Mouse (Mus musculus) gastrocnemius, postnatal 14 days (tissue): ENCODE results near the gene Pprc1. TPM values are rescaled to one million over a fixed set of nuclear protein-coding genes. Genes with fewer than 3 reads are reported as not detected.

ENCODE experiments used
- DNase-seq: peaks from one replicate; pipeline ENCODE4 v3.0.0; 2021; ENCODE audit warnings: mixed read lengths
- intact Hi-C: fragments of 180-260 bp; cut with DNase I; formaldehyde crosslinking; loops from one replicate; pipeline ENCODE4 v1.15.1; 2025; ENCODE audit warnings: low total_unique reads
- total RNA-seq, 2 experiments: library from RNA; stranded (reverse); gene quantifications; 2 replicates each; pipeline ENCODE4 v1.2.3; 2021

The Pprc1 gene
- total RNA-seq, 2 experiments from 2014 or later, result 11.2 to 11.5 TPM

DNA sequence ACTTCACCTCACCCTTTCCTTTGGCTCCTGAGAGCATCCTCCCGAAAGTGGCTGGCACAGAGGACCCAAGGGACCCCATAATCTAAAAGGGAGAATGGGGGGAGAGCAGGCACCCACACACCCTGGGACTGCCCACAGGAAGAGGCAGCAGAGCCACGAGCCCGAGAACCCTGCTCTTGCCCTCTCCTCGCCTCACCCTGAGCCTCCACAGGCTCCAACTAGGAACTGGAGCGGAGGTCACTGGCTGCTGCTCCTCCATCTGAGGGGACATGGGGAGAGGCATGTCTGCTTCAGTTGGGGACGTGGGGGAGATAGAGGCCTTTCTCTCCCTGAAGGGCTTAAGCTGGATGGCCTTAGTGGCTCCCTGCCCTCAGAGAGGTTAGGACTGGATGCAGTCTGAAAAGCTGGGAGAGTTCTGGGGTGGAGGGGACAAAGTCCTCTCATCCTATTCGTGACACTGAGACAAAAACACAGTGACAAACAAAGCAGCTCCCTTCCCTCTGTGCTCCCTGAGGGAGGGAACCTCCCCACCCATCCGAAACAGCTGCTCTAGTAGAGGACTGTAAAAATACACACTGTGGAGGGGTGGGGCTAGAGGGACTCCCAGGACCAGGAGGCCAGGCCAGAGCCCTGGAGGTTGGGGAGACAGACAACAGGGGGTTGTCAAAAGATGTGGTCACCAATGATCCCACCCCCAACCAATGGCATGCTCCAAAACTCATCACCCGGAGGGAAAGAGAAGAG is 12.8 kb upstream of the Pprc1 start:
- DNase-seq, result no peak
- intact Hi-C loops, result no loop called here

DNA sequence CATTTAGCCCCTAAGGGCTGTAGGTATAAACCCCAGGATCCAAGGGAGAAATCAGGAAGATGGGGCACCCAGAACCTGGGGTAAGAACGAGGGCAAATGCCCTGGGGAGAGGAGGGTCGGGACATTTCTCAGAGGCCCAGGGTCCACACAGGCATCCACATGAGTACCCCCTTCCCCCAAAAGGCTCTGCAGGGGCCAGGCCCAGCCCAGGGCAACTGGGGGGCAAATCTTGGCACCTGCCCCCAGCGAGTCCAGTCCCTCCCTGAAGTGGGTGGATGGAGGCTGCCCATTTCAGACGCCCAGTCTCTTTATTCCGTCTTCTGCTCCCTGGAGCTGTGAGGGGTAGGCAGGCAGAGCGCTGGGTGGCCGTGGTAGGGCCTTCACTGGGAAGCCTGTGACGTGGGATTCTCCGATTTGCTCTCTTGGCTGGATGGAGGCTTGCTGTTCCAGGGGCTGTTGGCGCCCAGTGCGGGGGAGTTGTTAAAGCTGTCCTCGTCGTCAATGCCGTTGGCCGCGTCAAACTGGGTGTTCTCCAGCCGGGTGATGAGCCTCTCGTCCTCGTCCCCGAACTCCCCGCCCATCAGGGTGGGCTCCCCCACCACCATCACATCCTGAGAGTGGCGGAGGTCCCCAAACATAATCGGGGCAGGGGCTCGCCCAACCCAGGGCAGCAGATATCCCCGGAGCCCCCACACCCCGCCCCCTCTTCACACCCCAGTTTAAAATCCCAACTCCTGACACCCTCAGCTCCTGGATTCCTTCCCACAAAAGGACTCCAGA is 11.8 kb upstream of the Pprc1 start:
- no peak for DNase-seq
- intact Hi-C loops, result no loop called here

DNA sequence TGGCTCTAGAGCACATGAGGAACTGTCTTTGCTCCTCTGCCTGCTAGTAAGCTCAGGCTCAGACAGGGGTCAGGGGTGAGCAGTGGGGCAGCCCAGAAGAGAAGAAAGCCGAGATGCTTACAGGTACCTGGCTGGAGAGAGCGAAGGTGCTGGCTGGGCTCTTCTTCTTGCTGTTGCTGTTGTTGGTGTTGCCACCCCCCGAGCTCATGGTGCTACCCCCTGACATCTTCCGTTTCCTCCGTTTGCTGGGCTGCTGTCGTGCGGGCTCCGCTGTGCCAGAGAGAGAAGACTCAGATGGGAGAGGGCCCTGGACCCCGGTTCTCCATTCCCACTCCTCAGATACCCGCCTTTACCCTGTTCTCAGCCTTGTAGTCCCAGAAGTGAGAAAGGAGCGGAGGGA is 10.8 kb upstream of the Pprc1 start:
- intact Hi-C loops, result no loop called here
- DNase-seq, result no peak

DNA sequence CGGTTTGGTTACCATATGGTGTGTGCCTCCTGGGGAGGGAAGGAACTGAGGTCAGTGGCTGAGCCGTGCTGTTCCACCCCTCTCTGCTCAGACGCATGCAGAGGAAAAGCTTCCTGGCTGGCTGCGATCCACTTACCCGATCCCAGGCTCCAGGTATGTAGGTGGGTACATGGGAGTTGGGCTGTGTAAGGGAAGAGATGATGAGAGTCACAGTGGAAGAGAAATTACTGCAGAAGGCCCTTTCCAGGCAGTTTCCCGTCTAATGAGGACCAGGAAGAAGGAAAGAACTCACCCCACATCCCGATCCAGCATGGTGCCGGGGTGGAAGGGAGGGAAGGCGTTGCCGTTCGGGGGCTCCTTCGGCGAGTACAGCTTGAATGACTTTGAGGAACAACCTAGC is 8.7 kb upstream of the Pprc1 start:
- intact Hi-C loops, result no loop called here
- DNase-seq, result no peak

DNA sequence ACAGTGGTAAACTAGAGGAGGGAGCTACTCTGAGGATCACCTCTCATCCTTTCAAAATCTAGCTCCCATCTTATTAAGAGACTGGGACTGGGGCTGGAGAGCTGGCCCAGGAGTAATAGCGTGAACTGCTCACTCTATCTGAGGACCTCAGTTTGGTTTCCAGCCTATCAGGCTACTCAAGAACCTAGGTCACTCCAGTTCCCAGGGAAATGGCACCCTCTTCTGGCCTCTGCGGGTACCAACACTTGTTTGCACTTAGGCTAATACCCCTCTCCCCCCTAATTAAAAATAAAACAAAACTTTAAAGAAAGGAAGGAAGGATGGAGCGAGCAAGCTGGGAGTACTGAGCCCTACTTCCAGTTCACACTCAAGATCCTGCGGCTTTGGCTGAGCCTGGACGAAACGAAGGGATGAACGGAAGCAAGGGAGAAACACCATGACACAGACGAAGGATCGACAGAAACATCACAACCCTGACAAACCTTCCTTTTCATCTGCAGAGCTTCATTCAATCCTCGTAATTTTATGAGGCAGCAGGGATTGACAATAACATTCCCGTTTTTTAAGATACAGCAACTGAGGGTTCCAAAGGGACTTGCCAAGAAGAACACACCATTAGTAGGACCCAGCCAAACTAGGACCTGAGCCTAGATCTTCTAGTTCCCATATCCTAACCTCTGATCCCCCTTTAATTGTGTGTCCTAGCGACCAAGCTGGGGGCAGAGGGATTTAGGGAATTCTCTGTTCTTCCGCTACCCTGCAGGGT is 8.0 kb upstream of the Pprc1 start:
- intact Hi-C loops, result no loop called here
- DNase-seq, result no peak

DNA sequence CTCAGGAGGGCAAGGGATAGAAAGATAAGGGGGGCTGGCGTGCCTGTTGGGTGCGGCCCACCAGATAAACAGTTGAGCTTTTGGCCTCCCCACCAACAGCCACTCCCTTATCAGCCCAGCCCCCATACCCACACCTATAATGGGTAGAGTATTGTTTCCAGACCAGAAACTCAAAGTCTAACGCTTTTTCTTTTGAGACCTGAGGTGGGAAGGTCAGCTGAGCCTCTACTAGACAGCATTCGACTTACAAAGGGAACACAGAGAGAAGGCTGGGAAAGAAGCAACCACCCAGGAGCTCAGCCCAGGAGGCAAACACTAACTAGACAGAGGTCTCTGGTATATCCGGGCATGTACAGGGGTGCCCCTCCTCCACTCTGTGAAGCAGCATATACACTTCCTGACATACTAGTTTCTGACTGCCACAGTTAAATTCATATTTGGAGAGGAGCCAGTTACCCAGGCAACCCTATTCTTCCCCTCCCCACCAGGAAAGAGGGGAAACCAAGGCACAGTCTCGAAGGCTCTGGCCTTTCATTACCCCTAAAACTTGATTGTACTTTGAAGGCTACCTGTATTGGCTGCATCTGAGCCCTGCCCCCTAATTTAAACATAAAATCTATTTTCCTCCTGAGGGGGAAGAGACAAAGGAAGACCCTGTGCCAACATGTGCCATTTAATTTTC is 7.3 kb upstream of the Pprc1 start:
- intact Hi-C loops, result no loop called here
- DNase-seq, result no peak

DNA sequence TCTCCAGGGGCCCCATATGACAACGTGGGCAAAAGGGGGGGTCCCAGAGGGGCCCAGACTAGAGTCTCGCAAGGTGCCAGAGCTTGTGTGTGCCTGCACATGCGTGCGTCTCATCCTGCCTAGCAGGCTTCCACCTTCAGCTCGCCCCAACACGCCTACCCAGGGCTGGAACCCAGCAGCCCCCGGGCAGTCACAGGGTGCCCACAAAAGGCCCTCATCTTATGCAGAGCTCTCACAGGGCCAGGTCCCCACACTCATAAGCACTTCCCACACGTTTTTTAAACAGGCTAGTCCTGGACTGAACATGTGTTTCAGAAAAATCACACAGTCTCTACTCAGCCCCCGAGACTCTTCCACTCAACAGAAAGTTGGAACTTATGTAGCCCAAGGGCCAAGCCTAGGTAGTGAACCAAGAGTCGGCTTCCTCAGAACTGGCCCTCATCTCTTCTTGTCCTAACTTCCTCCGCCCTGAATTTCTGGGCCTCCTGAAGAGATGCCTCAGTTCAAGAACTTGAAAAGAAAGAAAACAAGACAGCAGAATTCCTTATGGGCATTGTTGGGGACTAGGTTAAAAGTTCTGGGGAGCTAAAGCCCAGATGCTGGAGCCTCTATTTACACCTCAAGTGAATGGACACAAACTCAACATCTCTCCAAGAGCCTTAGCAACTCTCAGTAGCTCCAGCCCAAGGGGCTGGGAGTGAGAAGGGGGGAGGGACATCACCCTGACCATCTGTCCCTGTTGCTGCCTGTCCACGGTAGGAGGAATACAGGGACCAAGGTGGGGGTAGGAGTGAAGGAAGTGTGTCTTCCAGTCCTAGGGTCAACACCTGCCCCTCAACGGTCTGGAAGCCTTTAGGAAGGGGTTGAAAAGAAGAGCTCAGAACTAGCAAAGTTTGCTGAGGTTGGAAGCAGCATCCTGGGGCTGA is 6.5 kb upstream of the Pprc1 start:
- intact Hi-C loops, result no loop called here
- no peak for DNase-seq

DNA sequence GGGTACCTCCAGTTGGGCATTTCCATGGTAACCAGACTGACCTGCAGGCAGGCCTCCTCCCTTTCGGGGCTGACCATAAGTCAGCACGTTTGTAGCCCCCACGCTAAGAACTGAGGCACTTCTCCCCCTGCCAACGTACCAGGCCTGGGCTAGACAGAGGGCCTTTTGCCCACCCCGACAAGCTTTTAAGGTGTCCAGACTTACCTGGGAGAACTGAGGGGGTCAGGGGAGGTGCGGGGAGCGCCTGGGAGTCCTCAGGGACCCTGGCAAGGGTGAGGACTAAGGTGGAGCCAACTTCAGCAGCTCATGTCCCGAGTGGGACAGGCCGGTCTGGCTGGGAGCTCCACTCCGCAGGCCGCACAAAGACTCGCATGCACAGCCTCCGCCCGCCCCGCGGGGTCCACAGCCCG is 5.8 kb upstream of the Pprc1 start:
- DNase-seq, result no peak
- intact Hi-C loops, result no loop called here

DNA sequence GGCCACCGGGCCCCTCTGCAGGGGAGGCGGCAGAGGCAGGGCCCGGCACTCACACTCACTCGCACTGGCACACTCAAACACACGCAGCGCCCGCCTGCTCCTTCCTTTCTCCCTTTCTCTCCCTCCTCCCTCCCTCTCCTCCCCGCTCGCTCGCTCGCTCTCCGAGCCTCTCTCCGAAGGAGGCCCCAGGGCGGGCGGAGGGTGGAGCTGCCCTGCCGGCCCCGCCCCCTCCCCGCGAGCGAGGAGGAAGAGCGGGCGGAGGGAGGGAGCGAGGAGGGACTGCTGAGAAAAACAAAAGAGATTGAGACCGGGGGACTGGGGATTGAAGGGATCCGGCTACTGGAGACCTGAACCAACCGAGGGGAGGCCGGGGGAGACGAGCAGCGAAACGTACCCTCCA is 5.2 kb upstream of the Pprc1 start:
- intact Hi-C loops, result no loop called here

DNA sequence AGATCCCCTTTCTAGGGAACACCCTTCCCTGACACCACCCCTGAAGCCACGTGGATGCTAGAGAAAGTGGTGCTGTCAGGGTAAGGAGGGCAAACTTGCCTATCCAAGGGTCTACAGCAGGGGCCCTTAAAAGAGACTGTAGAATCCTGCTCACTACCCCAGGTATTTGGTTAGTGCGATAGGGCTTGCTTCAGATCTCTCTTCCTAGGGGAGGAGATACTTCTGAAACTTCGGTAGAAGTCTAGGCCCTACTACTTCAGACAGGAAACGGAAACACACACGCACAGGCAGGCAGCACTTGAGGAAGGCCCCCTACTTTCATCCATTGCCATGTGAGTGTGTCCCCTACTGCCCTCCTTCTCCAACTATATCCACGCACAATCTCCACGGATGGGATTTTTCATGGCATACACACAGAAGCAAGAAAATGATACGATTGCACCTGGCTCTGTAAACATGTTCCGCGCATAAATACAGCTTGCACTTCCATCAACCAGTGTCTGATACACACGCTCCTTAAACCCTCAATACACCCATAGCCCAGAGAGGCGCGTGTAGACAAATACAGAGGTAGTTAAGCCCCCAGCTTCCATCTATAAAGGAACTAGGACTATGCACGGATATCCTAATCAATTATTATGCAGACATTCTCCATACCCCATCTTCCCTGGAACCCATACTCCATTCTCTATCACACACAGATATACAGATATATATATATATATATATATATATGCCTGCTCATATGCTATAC is 4.4 kb upstream of the Pprc1 start:
- DNase-seq, result no peak
- intact Hi-C loops, result no loop called here

More for the DNA sequence above, 5.2 kb upstream of the Pprc1 start:
- DNase-seq, result peak; percentile 92

DNA sequence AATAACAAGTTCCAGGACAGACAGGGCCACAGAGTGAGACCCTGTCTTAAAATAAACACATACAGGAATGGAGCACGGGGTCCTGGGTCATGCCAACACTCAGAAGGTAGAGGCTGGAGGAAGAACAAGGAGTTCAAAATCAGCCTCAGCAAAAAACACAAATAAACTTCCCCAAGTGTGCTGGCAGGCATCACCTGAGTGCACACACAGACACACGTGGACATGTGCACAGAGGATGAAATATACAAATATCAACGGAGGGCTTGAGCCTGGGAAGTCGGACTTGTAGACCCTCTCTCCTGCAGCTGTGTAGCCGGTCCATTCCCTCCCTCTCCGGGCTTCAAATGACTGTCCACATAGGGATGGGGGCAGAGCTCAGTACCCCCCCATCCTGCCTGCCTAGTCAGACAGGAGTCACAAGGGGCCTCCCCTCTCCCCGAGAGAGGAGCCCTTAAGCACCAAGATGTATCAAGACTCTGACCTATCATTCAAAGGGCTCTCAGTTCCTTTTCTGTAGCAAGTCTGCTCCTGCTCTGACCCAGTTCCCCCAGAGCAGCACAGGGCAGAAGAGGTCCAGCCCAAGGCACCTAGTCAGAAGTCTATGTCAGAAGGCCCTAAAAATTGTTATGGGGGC is 3.3 kb upstream of the Pprc1 start:
- intact Hi-C loops, result no loop called here
- no peak for DNase-seq

DNA sequence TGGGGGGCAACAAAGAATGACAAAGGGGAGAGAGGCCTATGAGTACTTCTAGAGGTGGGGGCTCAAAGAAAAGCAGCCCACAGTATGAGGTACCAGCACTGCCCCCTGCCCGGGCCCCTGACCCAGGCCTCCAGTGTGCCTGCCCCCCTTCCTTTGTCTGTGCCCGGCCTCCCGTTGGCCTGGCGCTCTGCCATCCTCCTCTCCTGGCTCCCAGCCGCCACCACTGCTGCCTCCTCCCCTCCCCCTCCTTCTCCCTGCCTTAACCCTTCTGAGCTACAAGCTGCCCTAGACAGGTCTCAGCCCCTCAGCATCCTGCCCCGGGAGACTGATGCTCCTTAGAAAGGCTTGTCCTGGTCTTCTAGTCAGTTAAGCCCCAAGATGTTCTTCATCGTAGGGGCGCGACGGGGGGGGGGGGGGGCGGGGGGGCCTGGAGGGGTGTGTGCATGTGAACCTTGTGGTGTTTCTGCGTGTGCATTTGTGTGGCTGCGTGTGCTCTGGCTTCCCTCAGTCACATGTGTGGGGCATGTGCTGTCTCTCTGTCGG is 2.7 kb upstream of the Pprc1 start:
- peak; percentile 77 for DNase-seq
- intact Hi-C loops, result no loop called here

DNA sequence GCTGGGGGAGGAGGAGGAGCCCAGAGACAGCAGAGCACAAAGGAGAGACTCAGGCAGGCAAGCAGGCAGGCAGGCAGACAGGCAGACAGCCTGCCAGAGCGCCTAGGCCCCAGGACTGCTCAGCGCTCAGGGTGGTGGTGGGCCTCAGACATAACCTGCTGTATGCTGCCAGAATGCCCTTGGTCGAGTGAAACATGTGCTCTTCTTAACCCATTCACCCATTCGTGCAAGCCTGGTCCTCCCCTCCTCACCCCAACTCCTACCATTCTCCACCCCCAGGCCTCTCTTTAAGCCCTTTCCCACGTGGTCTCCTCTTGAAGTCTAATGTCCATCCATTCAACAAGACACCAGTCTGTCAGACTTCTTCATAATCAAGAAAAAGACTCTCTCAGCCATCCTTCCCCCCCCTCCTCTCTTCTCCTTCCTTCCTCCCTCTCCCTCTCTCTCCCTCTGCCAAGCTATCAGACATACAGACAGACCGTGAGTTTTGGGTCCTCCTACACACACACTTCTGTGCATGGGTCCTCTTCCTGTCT is 2.1 kb upstream of the Pprc1 start:
- no peak for DNase-seq
- intact Hi-C loops, result no loop called here

DNA sequence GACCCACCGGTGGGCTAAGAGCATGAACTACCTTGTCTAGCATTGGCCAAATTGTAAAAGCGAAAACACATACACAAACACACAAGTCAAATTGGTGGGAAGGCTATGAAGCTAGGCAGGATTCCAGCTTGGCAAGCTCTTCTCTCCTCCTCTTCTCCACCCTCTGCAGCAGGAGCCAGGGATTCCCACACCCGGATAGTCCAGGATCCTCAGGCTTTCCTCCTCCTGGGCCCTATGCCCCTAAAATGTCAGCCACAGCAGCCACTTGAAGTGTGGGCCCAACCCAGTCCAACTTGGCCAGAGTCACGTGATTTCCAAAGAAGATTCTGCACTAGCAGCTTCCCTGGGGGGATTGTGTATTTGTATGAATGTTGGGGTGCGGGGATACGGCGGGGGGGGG is 1.3 kb upstream of the Pprc1 start:
- intact Hi-C loops, result no loop called here
- DNase-seq, result peak; percentile 47

DNA sequence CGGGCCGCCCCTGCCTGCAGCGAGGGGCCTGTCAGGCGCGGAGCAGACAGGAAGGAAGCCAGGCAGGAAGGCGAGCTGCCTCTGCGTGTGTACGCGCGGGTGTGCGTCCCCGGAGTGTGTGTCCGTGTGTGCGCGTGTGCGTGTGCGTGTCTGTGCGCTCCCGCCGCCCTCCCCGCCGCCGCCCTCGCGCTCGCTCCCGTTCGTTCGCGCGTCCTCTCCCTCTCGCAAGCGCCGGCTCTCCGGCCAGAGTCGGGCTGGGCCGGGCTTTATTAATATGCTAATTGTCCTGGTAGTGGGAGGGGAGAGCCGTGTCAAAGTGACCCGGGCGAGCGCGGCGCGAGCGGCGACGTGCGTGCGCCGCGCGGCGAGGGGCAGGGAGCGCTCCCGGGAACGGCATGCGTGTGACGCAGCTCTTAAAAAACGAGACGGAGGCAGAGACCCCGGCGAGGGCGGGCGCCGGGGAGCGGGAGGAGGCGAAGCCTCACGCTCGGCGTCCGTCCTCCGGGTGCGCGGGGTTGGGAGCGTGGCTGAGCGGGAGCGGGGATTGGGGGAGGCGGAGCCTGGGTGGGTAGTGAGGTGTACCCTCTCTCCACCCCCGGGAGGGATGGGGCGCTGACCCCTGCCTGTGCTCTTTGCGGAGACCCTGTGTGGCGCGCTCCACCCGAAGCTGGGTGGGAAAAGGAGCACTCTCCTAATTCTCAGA is 458 bp downstream of the Pprc1 start, which contains the start of gene Ldb1:
Gene Ldb1, minus strand, starts transcription at position 222 of the 703 bp plus-strand sequence.
- intact Hi-C loops, result no loop called here

DNA sequence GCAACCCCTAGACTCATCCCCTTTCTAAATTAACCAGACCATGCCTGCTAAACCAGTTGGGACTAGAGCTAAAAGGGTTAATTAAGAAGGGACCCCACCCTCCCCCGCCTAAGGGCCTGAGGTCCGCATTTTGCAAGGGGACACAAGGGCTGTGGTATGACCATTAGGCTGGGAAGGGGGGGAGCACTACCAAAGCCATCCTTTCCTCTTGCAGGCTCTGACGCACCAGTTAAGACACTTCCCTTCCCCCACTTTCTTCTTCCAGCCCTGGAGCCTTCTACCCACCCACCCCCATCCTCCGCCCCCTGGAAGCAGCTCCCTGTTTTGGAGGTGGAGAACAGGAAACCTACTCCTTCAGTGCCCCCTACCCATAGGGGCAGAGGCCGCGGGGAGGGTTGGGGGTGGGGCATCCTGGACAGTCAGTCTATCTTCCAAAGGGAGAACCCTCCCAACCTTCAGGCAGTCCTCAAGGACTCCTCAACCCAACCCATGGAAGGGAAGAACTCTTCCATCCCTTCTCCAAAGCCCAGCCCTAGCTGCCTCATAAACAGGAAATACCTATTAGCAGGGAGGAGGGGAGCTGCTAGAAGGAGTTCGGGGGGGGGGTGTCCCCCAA is 1.1 kb downstream of the Pprc1 start:
- intact Hi-C loops, result no loop called here
- DNase-seq, result peak; percentile 64

More for the DNA sequence above, 458 bp downstream of the Pprc1 start, which contains the start of gene Ldb1:
- peak; percentile 87 for DNase-seq
